Mouse (Mus musculus): Measurements from ENCODE around the gene Hells. TPM values are rescaled to one million over a fixed set of nuclear protein-coding genes. Genes with fewer than 3 reads are reported as not detected.

Hells gene
- 72.7 and 74.7 TPM in 2 replicates for polyA plus RNA-seq (2014; fragmentation: Nextera tagmentation; extraction: Ambion mirVana)

DNA sequence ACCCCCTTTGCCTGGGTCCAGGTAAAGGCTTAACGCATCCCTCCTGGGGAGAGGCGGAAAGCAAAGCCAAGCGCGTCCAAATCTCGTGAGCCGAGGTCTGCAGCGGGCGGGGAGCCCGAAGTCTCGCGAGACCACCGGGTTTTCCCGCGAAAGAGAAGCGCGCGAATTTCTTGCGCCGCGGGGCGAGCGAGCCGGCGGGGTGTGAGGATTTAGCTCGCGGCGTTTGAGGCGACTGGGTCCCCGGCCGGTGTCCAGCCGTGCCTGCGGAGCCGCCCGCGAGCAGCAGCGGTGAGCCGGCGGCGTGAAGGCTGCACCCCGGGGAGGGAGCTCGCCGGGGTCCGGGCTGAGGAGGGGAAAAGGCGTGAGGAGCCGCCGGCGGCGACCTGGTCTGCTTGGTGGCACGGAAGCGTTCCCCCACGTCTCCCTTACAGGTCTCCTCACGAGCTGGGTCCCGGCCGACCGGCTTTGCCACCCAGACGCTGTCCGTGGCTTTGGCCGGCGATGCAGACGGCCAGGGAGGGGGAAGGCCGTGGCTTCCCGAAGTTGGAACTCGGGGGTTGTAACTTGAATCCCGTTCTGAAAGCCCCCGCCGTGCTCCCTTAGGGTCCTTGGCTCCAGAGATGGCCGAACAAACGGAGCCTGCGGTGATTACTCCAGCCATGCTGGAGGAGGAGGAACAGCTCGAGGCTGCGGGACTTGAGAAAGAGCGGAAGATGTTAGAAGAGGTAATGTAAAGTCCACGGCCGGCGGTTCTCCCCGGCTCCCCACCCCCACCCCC is at the start of gene Hells:
Hells (plus strand) TSS at position 128 of the 778 bp plus-strand sequence.
- H3K4me3 ChIP-seq (ENCODE audit: low read depth, low read length) = peak within 1 kb of the TSS; percentile 53
- H3K27ac ChIP-seq (ENCODE audit: low read depth, low read length) = no peak within 1 kb of the TSS
- H3K36me3 ChIP-seq (ENCODE audit: control insufficient read depth, insufficient read depth, low read length) = no peaks in the 10 kb centered on the region
- ATAC-seq (ENCODE audit: insufficient read depth, low FRiP score, low TSS enrichment) (peak; percentile 94), DNase-seq (ENCODE audit: low spot score) (peak; percentile 94)
- under 1% methylated on average over 67 of the region's 76 CpGs for WGBS
- H3K4me2 ChIP-seq (ENCODE audit: low read depth) = peak within 1 kb of the TSS; percentile 58
- H3K9me3 ChIP-seq (ENCODE audit: control insufficient read depth, low read length) = no peaks in the 10 kb centered on the region
- H3K4me1 ChIP-seq (ENCODE audit: control insufficient read depth, insufficient read depth, low read length) = no peaks in the 10 kb centered on the region
- H3K9ac ChIP-seq (ENCODE audit: low read length) = peak within 1 kb of the TSS; percentile 80
- no peaks in the 10 kb centered on the region for H3K27me3 ChIP-seq (ENCODE audit: control insufficient read depth, insufficient read depth, low read length)

DNA sequence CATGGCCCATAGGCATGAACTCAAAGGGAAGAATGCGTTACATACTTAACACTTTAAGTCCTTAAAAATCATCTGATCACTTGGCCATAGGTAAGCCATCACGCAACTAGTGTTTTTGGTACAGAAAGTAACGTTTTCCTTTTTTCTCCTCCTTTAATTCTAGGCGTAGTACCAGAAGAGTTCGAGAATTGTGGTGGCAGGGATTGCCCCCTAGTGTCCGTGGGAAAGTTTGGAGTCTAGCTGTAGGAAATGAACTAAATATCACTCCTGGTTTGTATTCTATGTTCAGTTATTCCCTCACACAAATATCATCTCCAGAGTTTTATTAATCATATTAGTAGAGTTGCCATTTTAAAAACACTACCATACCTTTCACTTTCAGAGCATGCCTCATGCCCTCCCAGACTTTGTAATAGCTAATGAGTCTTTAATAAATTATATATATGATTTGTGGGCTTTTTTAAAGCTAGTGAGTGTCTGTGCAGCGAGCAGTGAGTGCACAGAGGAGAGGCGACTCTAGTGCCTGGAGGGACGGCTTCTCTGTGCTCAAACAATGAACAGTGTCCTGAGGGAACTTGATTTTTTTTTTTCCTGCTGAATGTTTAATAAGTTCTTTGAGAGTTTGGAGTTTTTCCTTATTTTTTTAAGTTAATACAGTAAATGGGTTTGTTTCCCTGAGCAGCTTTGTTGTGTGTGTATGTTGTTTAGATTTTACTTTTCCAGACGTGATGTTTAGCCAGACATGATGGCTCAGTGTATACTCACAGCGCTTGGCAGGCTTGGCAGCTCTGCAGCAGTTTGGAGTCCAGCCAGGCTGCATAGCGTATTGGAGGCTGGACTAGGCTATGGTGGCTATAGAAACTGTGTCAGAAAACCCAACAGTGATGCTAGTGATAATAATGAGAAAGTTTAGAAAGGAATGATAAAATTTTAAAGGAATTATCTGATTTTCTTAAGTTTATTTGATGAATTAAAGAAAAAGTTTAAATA is 29.3 kb upstream of the Hells start:
- H3K27ac ChIP-seq (ENCODE audit: low read depth, low read length) = no peak overlapping the region
- no peak overlapping the region for H3K9ac ChIP-seq (ENCODE audit: low read length)
- no peaks in the 10 kb centered on the region for H3K9me3 ChIP-seq (ENCODE audit: control insufficient read depth, low read length)
- no peaks in the 10 kb centered on the region for H3K36me3 ChIP-seq (ENCODE audit: control insufficient read depth, insufficient read depth, low read length)
- no peak overlapping the region for H3K4me2 ChIP-seq (ENCODE audit: low read depth)
- DNase-seq (ENCODE audit: low spot score) (no peak), ATAC-seq (ENCODE audit: insufficient read depth, low FRiP score, low TSS enrichment) (no peak)
- no peaks in the 10 kb centered on the region for H3K27me3 ChIP-seq (ENCODE audit: control insufficient read depth, insufficient read depth, low read length)
- 79% methylated on average over 12 of the region's 12 CpGs for WGBS
- no peak overlapping the region for H3K4me3 ChIP-seq (ENCODE audit: low read depth, low read length)
- H3K4me1 ChIP-seq (ENCODE audit: control insufficient read depth, insufficient read depth, low read length) = no peaks in the 10 kb centered on the region

DNA sequence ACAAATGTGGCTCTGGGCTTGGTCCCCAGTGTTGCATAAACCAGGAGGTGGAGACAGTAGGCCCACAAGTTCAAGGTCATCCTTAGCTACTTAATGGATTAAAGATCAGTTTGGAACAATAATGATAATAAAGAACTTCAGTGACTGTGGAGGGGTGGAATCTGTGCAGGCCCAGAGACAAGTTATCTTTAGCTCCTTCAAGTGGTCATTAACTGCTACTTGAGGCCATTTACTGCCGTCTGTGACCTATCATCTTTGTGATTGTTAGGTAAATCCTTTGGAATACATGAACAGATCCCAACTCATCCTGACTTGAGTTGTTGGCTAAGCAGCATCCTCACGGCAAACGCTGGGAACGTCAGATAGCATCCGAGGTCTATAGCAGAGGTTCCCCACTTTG is 28.2 kb upstream of the Hells start:
- H3K4me3 ChIP-seq (ENCODE audit: low read depth, low read length) = no peak overlapping the region
- WGBS = 90% methylated on average over 5 of the region's 5 CpGs
- no peaks in the 10 kb centered on the region for H3K27me3 ChIP-seq (ENCODE audit: control insufficient read depth, insufficient read depth, low read length)
- no peaks in the 10 kb centered on the region for H3K4me1 ChIP-seq (ENCODE audit: control insufficient read depth, insufficient read depth, low read length)
- ATAC-seq (ENCODE audit: insufficient read depth, low FRiP score, low TSS enrichment) (no peak), DNase-seq (ENCODE audit: low spot score) (no peak)
- no peak overlapping the region for H3K9ac ChIP-seq (ENCODE audit: low read length)
- H3K27ac ChIP-seq (ENCODE audit: low read depth, low read length) = no peak overlapping the region
- H3K36me3 ChIP-seq (ENCODE audit: control insufficient read depth, insufficient read depth, low read length) = no peaks in the 10 kb centered on the region
- H3K9me3 ChIP-seq (ENCODE audit: control insufficient read depth, low read length) = no peaks in the 10 kb centered on the region
- no peak overlapping the region for H3K4me2 ChIP-seq (ENCODE audit: low read depth)

DNA sequence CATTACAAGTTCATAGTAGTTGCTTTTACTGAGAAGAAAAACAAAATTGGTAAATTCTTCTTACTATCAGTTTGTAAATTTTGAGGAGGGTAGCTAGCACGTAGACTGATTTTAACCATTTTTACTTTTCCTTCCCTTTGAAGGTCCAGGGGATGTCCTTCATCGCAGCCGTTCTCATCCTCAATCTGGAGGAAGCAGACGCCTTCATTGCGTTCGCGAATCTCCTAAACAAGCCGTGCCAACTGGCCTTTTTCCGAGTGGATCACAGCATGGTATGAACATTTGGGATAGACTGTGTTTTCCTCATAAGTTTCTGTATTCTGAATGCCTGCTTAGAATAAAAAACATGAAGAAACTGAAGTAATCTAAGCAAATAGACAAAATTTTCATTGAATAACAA is 16.9 kb upstream of the Hells start:
- no peak for ATAC-seq (ENCODE audit: insufficient read depth, low FRiP score, low TSS enrichment)
- Histone ChIP-seq H3K27me3 (ENCODE audit: control insufficient read depth, insufficient read depth, low read length) (no peaks in the 10 kb centered on the region), H3K27ac (ENCODE audit: low read depth, low read length) (no peak overlapping the region), H3K36me3 (ENCODE audit: control insufficient read depth, insufficient read depth, low read length) (no peaks in the 10 kb centered on the region), H3K4me1 (ENCODE audit: control insufficient read depth, insufficient read depth, low read length) (no peaks in the 10 kb centered on the region), H3K9me3 (ENCODE audit: control insufficient read depth, low read length) (no peaks in the 10 kb centered on the region), H3K9ac (ENCODE audit: low read length) (no peak overlapping the region), H3K4me2 (ENCODE audit: low read depth) (no peak overlapping the region), H3K4me3 (ENCODE audit: low read depth, low read length) (no peak overlapping the region)
- DNase-seq (ENCODE audit: low spot score) = no peak
- 95% methylated on average over 9 of the region's 9 CpGs for WGBS

DNA sequence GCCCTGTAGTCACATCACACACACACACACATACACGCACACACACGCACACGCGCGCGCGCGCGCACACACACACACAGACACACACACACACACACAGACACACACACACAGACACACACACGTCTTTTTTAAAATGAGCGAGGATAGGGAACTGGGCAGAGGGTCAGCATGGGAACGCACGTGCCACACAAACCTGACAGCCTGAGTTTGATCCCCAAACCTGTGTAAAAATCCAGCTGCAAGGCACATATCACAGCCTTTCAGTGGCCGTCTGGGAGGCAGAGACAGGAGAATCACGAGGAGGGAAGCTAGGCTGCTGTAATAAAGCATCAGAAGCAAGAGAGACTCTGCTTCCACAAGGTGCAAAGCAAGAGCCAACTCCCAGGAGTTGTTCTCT is 15.8 kb upstream of the Hells start:
- 89% methylated on average over 15 of the region's 15 CpGs for whole genome bisulfite sequencing
- ATAC-seq (ENCODE audit: insufficient read depth, low FRiP score, low TSS enrichment) = no peak

DNA sequence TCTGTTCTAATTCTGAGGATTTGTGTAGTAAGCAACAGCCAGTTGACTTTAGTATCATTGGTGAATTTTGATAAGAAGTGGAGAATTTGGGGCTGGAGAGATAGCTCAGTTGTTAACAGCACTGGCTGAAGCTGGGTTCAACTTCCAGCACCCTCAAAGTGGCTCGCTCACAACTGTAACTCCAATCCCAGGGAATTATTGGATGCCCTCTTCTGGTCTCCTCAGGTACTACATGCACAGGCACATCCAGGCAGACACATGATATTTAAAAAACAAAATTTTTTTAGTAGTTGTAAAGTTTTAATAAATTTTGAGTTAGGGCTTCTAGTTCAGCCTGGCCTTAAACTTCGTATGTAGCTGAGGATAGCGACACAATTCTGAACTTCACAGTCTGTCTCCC is 15.0 kb upstream of the Hells start:
- 57% methylated on average over 3 of the region's 3 CpGs for WGBS
- Histone ChIP-seq H3K4me1 (ENCODE audit: control insufficient read depth, insufficient read depth, low read length) (no peaks in the 10 kb centered on the region), H3K4me3 (ENCODE audit: low read depth, low read length) (no peak overlapping the region), H3K4me2 (ENCODE audit: low read depth) (no peak overlapping the region), H3K27ac (ENCODE audit: low read depth, low read length) (no peak overlapping the region), H3K27me3 (ENCODE audit: control insufficient read depth, insufficient read depth, low read length) (no peaks in the 10 kb centered on the region), H3K9ac (ENCODE audit: low read length) (no peak overlapping the region), H3K9me3 (ENCODE audit: control insufficient read depth, low read length) (no peaks in the 10 kb centered on the region), H3K36me3 (ENCODE audit: control insufficient read depth, insufficient read depth, low read length) (no peaks in the 10 kb centered on the region)
- ATAC-seq (ENCODE audit: insufficient read depth, low FRiP score, low TSS enrichment) (no peak), DNase-seq (ENCODE audit: low spot score) (no peak)

More for the DNA sequence above, 15.8 kb upstream of the Hells start:
- Histone ChIP-seq H3K4me2 (ENCODE audit: low read depth) (no peak overlapping the region), H3K27ac (ENCODE audit: low read depth, low read length) (no peak overlapping the region), H3K4me3 (ENCODE audit: low read depth, low read length) (no peak overlapping the region), H3K27me3 (ENCODE audit: control insufficient read depth, insufficient read depth, low read length) (no peaks in the 10 kb centered on the region), H3K9ac (ENCODE audit: low read length) (no peak overlapping the region), H3K36me3 (ENCODE audit: control insufficient read depth, insufficient read depth, low read length) (no peaks in the 10 kb centered on the region), H3K4me1 (ENCODE audit: control insufficient read depth, insufficient read depth, low read length) (no peaks in the 10 kb centered on the region), H3K9me3 (ENCODE audit: control insufficient read depth, low read length) (no peaks in the 10 kb centered on the region)
- DNase-seq (ENCODE audit: low spot score) = no peak

DNA sequence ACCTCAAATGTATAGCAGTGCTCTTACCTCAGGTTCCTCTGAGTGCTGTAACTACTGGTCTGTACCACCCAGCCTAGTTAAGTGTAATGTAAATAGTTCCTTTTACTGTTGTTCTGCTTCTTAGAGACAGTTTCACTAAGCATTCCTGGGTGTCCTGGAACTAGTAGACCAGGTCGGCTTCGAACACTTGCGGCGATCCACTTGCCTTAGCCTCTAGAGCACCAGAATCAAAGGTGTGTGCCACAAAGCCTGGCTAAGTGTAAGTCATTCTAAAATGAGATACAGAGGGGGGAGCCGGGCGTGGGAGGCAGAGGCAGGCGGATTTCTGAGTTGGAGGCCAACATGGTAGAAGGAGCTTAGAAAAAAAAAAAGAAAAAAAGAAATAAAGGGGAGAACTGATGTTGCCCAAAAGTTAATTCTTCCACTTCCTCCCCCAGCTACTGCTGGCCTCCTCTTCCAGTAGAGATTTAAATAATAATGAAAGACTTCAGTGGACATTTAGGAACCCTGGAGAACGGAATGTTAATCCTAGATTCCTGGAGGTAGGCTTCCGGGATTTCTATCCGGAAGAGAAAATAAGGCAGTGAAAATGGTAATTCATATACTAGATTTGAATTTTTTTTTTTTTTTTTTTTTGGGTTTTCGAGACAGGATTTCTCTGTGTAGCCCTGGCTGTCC is 2.1 kb upstream of the Hells start:
- no peaks in the 10 kb centered on the region for H3K36me3 ChIP-seq (ENCODE audit: control insufficient read depth, insufficient read depth, low read length)
- no peak for ATAC-seq (ENCODE audit: insufficient read depth, low FRiP score, low TSS enrichment)
- H3K9me3 ChIP-seq (ENCODE audit: control insufficient read depth, low read length) = no peaks in the 10 kb centered on the region
- no peak overlapping the region for H3K9ac ChIP-seq (ENCODE audit: low read length)
- H3K4me1 ChIP-seq (ENCODE audit: control insufficient read depth, insufficient read depth, low read length) = no peaks in the 10 kb centered on the region
- WGBS = 97% methylated on average over 10 of the region's 11 CpGs
- H3K27ac ChIP-seq (ENCODE audit: low read depth, low read length) = no peak overlapping the region
- no peak overlapping the region for H3K4me2 ChIP-seq (ENCODE audit: low read depth)
- no peak for DNase-seq (ENCODE audit: low spot score)
- no peak overlapping the region for H3K4me3 ChIP-seq (ENCODE audit: low read depth, low read length)
- no peaks in the 10 kb centered on the region for H3K27me3 ChIP-seq (ENCODE audit: control insufficient read depth, insufficient read depth, low read length)

DNA sequence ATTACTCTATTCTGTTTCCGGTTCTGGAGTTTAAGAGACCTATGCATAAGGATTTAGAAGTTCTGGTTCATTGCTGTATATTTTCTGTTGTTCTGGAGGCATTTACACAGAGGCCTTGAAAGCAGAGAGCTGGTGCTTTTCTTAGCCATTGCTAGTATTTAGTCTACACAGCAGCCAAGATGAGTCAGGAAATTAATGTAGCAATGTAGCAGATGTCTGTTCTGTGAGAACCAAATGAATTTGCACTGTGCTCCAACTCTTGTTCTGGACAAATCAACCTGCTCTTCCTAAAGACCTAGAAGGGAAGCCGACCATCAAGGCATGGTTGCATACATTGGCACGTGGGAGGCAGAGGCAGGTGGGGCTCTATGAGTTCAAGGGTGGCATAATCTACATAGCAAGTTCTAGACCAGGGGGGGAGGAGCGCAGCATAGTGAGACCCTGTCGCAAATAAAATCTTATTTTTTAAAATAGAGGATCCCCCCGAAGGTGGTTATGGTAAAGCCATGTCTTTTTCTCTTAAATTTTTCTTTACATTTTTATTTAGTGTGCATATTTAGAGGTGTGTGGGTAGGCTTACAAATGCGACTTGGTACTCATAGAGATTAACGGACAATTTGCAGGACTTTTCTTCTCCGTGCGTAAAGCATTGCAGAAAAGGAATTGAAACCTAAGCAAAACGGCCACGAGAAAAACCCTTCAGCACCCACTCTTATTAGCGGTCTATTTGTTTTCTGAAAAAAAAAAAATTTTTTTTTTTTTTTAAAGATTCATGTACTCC is 1.1 kb upstream of the Hells start:
- Histone ChIP-seq H3K9ac (ENCODE audit: low read length) (no peak overlapping the region), H3K36me3 (ENCODE audit: control insufficient read depth, insufficient read depth, low read length) (no peaks in the 10 kb centered on the region), H3K4me1 (ENCODE audit: control insufficient read depth, insufficient read depth, low read length) (no peaks in the 10 kb centered on the region), H3K4me3 (ENCODE audit: low read depth, low read length) (peak overlapping the region; percentile 53), H3K9me3 (ENCODE audit: control insufficient read depth, low read length) (no peaks in the 10 kb centered on the region), H3K4me2 (ENCODE audit: low read depth) (peak overlapping the region; percentile 58), H3K27me3 (ENCODE audit: control insufficient read depth, insufficient read depth, low read length) (no peaks in the 10 kb centered on the region), H3K27ac (ENCODE audit: low read depth, low read length) (no peak overlapping the region)
- DNase-seq (ENCODE audit: low spot score) (peak; percentile 13), ATAC-seq (ENCODE audit: insufficient read depth, low FRiP score, low TSS enrichment) (no peak)
- WGBS = 82% methylated on average over 13 of the region's 13 CpGs

Data from neural tube, embryonic 11.5 days (tissue).